Mouse (Mus musculus): ENCODE data around the gene Nfix. TPM values are rescaled to one million over a fixed set of nuclear protein-coding genes. Genes with fewer than 3 reads are reported as not detected.
"Not testable (repeated sequence)": the region's sequence is repeated elsewhere in the genome, so short reads cannot be mapped to it uniquely, and the experiment has no call there.

Nfix gene
- polyA plus RNA-seq, 1 experiment: 18.2 TPM

DNA sequence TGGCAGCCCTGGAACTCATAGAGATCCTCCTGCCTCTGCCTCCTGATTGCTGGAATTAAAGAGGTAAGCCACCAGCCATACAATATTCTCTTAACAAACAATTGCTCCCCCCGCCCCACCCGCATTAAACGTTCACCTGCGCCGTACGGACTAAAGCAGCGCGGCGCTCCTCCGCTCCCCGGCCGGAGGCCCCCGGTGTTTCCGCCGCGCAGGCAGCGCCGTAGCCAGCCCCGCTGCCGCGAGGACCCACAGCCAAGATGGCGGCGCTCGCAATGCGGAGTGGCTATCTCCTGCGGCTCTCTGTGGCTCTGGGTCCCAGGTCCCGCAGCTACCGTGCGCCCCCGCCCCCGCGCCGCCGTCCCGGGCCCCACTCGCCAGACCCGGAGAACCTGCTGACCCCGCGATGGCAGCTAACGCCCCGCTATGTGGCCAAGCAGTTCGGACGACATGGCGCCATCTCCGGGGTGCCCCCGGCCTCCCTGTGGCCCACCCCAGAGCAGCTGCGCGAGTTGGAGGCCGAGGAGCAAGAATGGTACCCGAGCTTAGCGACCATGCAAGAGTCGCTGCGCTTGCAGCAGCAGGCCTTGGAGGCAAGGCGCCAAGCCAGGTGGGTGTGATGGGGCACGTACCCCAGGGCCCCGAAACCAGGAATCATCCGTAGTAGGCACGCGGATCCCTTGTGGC is 32.0 kb upstream of the Nfix start:
- no peaks in the 10 kb centered on the region for H3K27me3 ChIP-seq (ENCODE audit: control insufficient read depth, insufficient read depth, low read length)
- peak; percentile 90 for DNase-seq
- H3K4me3 ChIP-seq (ENCODE audit: control insufficient read depth, insufficient read depth, low read length): peak overlapping the region; percentile 93
- peaks cover 28% of the 10 kb centered on the region for H3K36me3 ChIP-seq (ENCODE audit: control insufficient read depth, insufficient read depth, low read length)
- under 1% methylated on average over 59 of the region's 59 CpGs for WGBS
- H3K4me1 ChIP-seq (replicated peaks; ENCODE audit: control insufficient read depth, insufficient read depth, low read length): peaks cover 2% of the 10 kb centered on the region
- TF ChIP-seq POLR2A (IDR thresholded peaks at IDR 0.05; ENCODE audit: control insufficient read depth, extremely low read depth, insufficient read depth, low read length, poor library complexity) (peak; percentile 90), CTCF (IDR thresholded peaks at IDR 0.05; ENCODE audit: borderline replicate concordance, control insufficient read depth, extremely low read depth, insufficient read depth, low read length, poor library complexity) (no peak)
- peak overlapping the region; percentile 5; the same call in 1 of the 2 replicates for H3K27ac ChIP-seq (ENCODE audit: control insufficient read depth, insufficient read depth, low read length)

DNA sequence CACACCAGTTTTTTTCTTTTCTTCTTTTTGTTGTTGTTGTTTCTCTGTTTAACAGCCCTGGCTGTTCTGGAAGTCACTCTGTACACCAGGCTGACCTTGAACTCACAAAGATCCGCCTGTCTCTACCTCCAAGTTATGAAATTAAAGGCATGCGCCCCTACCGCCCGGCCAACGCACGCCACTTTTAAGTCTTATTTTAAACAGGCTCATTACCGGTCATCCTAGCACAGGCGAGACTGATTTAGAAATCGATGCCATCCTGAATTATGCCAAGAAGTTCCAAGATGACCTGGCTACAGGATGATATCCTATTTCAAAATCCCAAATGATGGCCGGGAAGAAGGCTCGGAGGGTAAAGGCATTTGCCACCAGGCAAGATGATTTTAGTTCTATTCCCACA is 31.3 kb upstream of the Nfix start, which contains the start of gene Gadd45gip1:
Gene Gadd45gip1 (plus strand): TSS at position 33 of the 400 bp plus-strand sequence.
- Histone ChIP-seq H3K27ac (ENCODE audit: control insufficient read depth, insufficient read depth, low read length) (peak within 1 kb of the TSS; percentile 5; the same call in 1 of the 2 replicates), H3K27me3 (ENCODE audit: control insufficient read depth, insufficient read depth, low read length) (no peaks in the 10 kb centered on the region), H3K4me3 (ENCODE audit: control insufficient read depth, insufficient read depth, low read length) (peak within 1 kb of the TSS; percentile 93), H3K4me1 (replicated peaks; ENCODE audit: control insufficient read depth, insufficient read depth, low read length) (peaks cover 2% of the 10 kb centered on the region), H3K36me3 (ENCODE audit: control insufficient read depth, insufficient read depth, low read length) (peaks cover 27% of the 10 kb centered on the region)
- TF ChIP-seq POLR2A (IDR thresholded peaks at IDR 0.05; ENCODE audit: control insufficient read depth, extremely low read depth, insufficient read depth, low read length, poor library complexity) (no peak), CTCF (IDR thresholded peaks at IDR 0.05; ENCODE audit: borderline replicate concordance, control insufficient read depth, extremely low read depth, insufficient read depth, low read length, poor library complexity) (no peak)
- 17% methylated on average over 11 of the region's 11 CpGs for WGBS
- peak; percentile 51 for DNase-seq

DNA sequence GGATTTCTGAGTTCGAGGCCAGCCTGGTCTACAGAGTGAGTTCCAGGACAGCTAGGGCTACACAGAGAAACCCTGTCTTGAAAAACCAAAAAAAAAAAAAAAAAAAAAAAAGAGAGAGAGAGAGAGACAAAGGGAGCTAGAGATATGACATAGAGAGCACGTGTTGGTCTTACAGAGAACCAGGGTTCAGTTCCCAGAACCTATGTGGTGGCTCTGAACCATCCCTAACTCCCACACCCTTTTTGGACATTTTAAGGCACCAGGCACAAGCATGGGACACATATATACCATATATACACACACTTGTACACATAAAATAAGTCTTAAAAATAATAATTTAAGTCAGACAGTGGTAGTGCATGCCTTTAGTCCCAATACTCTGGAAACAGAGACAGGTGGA is 26.4 kb upstream of the Nfix start:
- not testable (repeated sequence) for H3K27me3 ChIP-seq (ENCODE audit: control insufficient read depth, insufficient read depth, low read length); H3K4me3 ChIP-seq (ENCODE audit: control insufficient read depth, insufficient read depth, low read length); H3K36me3 ChIP-seq (ENCODE audit: control insufficient read depth, insufficient read depth, low read length); H3K27ac ChIP-seq (ENCODE audit: control insufficient read depth, insufficient read depth, low read length); DNase-seq
- WGBS: 71% methylated on average over 2 of the region's 2 CpGs
- H3K4me1 ChIP-seq (replicated peaks; ENCODE audit: control insufficient read depth, insufficient read depth, low read length): peaks cover 12% of the 10 kb centered on the region

DNA sequence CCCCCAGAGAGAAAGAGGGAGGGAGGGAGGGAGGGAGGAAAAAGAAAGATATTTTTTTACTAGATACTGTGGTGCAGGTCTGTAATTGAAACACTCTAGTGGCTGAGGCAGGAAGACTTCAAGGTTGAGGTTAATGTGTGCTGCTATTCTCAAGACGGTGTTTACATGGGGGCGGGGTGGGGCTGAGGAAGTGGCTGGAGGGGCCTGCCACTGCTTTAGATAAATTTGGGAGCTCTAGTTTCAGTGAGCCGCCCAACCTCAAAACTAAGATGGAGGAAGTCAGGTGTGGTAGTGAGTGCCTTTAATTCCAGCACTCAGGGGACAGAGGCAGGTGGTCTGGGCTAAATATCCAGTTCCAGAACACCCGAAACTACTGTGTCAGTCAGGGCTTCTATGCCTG is 25.5 kb upstream of the Nfix start:
- H3K27ac ChIP-seq (ENCODE audit: control insufficient read depth, insufficient read depth, low read length): peak overlapping the region; percentile 60
- 10% methylated on average over 4 of the region's 4 CpGs for WGBS
- DNase-seq: peak; percentile 48
- peaks cover 12% of the 10 kb centered on the region for H3K4me1 ChIP-seq (replicated peaks; ENCODE audit: control insufficient read depth, insufficient read depth, low read length)
- H3K27me3 ChIP-seq (ENCODE audit: control insufficient read depth, insufficient read depth, low read length): no peaks in the 10 kb centered on the region
- no peak overlapping the region for H3K4me3 ChIP-seq (ENCODE audit: control insufficient read depth, insufficient read depth, low read length)
- TF ChIP-seq POLR2A (IDR thresholded peaks at IDR 0.05; ENCODE audit: control insufficient read depth, extremely low read depth, insufficient read depth, low read length, poor library complexity): no peak
- TF ChIP-seq CTCF (IDR thresholded peaks at IDR 0.05; ENCODE audit: borderline replicate concordance, control insufficient read depth, extremely low read depth, insufficient read depth, low read length, poor library complexity): no peak
- no peaks in the 10 kb centered on the region for H3K36me3 ChIP-seq (ENCODE audit: control insufficient read depth, insufficient read depth, low read length)

DNA sequence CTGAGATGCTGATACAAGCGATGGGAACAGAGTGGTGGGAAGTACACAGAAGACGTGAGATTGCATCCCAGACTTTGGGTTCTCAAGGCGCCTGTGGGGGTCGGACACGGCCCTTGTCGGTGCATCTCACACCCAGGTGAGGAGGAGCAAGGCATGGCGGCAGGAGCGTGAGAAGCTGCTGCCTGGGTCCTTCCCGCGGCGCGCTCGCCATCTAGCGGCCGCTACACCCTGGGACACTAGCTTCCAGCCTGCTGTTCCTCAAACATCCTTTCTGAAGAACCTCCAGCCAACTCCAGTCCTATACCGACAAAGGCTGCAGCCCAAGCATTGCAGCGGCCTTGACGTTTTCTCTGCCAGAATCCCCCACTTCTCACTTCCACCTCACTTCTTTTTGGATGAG is 23.5 kb upstream of the Nfix start:
- Histone ChIP-seq H3K36me3 (ENCODE audit: control insufficient read depth, insufficient read depth, low read length) (no peaks in the 10 kb centered on the region), H3K27me3 (ENCODE audit: control insufficient read depth, insufficient read depth, low read length) (no peaks in the 10 kb centered on the region), H3K4me3 (ENCODE audit: control insufficient read depth, insufficient read depth, low read length) (no peak overlapping the region), H3K27ac (ENCODE audit: control insufficient read depth, insufficient read depth, low read length) (no peak overlapping the region), H3K4me1 (replicated peaks; ENCODE audit: control insufficient read depth, insufficient read depth, low read length) (peaks cover 12% of the 10 kb centered on the region)
- peak; percentile 56 for DNase-seq
- TF ChIP-seq CTCF (IDR thresholded peaks at IDR 0.05; ENCODE audit: borderline replicate concordance, control insufficient read depth, extremely low read depth, insufficient read depth, low read length, poor library complexity): peak; percentile 88
- TF ChIP-seq POLR2A (IDR thresholded peaks at IDR 0.05; ENCODE audit: control insufficient read depth, extremely low read depth, insufficient read depth, low read length, poor library complexity): 0 out of 2 replicates have a peak, but pooled peaks have one; percentile 31
- WGBS: 2% methylated on average over 18 of the region's 18 CpGs

DNA sequence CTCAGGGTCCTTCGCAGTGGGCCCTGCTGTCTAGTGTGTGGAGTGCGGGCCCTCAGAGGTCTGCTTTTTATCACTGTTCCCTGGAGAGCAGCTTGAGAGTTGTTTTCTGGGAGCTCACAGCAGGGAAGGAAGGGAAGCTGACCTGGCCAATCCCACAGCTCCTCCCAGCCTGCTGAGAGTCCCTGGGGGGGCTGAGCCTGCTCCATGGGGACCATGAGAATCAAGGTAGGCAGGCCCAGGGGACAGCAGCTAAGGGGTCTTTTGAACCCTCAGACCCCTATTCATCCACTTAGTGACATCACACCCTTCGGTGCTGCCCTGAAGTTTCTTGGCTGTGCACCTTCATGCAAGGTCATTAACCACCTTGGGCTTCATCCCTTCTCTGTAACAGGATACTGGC is 22.6 kb upstream of the Nfix start, which contains the start of gene Dand5:
Gene Dand5 (minus strand): TSS at position 101 of the 400 bp plus-strand sequence.
- 97% methylated on average over 3 of the region's 3 CpGs for WGBS
- Histone ChIP-seq H3K4me3 (ENCODE audit: control insufficient read depth, insufficient read depth, low read length) (no peak within 1 kb of the TSS), H3K36me3 (ENCODE audit: control insufficient read depth, insufficient read depth, low read length) (no peaks in the 10 kb centered on the region), H3K4me1 (replicated peaks; ENCODE audit: control insufficient read depth, insufficient read depth, low read length) (peaks cover 12% of the 10 kb centered on the region), H3K27ac (ENCODE audit: control insufficient read depth, insufficient read depth, low read length) (no peak within 1 kb of the TSS), H3K27me3 (ENCODE audit: control insufficient read depth, insufficient read depth, low read length) (no peaks in the 10 kb centered on the region)
- TF ChIP-seq CTCF (IDR thresholded peaks at IDR 0.05; ENCODE audit: borderline replicate concordance, control insufficient read depth, extremely low read depth, insufficient read depth, low read length, poor library complexity) (no peak), POLR2A (IDR thresholded peaks at IDR 0.05; ENCODE audit: control insufficient read depth, extremely low read depth, insufficient read depth, low read length, poor library complexity) (no peak)
- no peak for DNase-seq

DNA sequence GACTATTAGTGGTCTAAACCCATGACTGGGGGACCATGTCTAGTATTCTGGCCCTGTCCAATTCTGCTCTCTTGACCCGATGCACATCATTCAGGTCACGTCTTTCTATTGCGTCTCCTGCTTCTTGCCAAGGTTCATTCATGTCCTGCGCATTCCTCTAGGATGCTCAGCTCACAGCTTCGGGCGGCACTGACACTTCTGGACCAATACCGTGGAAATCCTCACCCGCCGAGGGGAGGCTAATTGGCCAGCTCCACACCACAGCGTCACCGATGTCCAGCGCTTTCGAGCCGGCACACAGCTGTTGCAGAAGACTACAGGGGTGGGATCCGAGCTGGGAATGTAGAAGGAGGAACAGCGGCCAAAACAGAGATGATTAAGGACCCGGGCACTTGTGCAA is 16.0 kb upstream of the Nfix start:
- Histone ChIP-seq H3K4me1 (replicated peaks; ENCODE audit: control insufficient read depth, insufficient read depth, low read length) (no peaks in the 10 kb centered on the region), H3K36me3 (ENCODE audit: control insufficient read depth, insufficient read depth, low read length) (no peaks in the 10 kb centered on the region), H3K27ac (ENCODE audit: control insufficient read depth, insufficient read depth, low read length) (no peak overlapping the region), H3K4me3 (ENCODE audit: control insufficient read depth, insufficient read depth, low read length) (no peak overlapping the region), H3K27me3 (ENCODE audit: control insufficient read depth, insufficient read depth, low read length) (no peaks in the 10 kb centered on the region)
- WGBS: 92% methylated on average over 17 of the region's 17 CpGs
- no peak for TF ChIP-seq CTCF (IDR thresholded peaks at IDR 0.05; ENCODE audit: borderline replicate concordance, control insufficient read depth, extremely low read depth, insufficient read depth, low read length, poor library complexity)
- TF ChIP-seq POLR2A (IDR thresholded peaks at IDR 0.05; ENCODE audit: control insufficient read depth, extremely low read depth, insufficient read depth, low read length, poor library complexity): no peak
- DNase-seq: no peak

Data from thymus, adult 2 months (tissue).